Mouse (Mus musculus): Measurements from ENCODE around the gene Zfp710.
"Not testable (repeated sequence)": the region's sequence is repeated elsewhere in the genome, so short reads cannot be mapped to it uniquely, and the experiment has no call there.

Gene Zfp710

DNA sequence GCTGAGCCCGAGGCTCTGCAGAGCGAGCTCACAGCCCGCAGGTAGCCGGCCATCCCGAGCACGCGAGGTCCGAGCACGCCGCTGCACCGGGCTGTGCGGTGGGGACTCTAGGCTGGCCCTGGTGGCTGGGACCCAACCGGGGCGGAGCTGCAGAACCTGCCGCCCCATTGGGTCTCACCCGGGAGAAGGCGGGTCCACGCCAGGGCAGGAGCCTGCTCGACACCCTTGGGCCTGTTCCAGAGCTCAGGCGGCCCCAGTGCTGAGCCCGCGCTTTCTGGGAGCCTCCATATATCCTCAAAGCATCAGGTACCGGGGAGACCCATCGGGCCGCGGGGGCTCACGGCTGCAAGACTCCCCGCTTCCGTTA, 90.6 kb downstream of the Zfp710 start, which contains the start of gene Idh2:
TSS of gene Idh2 (minus strand) at position 169 of the 367 bp plus-strand sequence.
- peak; percentile 92 for DNase-seq

DNA sequence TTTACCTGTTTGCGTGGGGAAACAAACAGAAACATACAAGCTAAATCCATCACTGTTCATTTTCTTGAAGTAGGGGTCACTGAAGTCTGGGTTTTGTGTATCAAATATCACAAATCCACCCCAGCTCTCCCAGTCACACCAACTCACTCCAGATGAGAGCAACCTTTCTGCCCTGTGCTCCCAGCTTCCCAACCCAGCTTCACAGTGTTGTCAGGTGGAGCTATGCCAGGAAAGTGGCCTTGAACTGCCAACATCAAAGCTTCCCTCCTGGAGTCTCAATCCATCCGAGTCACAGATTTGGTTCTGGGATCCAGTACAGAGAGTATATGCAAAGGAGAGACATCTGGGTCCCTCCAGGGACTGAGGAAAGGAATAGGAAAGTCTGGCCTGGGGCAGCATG, 91.5 kb downstream of the Zfp710 start:
- DNase-seq, result no peak

DNA sequence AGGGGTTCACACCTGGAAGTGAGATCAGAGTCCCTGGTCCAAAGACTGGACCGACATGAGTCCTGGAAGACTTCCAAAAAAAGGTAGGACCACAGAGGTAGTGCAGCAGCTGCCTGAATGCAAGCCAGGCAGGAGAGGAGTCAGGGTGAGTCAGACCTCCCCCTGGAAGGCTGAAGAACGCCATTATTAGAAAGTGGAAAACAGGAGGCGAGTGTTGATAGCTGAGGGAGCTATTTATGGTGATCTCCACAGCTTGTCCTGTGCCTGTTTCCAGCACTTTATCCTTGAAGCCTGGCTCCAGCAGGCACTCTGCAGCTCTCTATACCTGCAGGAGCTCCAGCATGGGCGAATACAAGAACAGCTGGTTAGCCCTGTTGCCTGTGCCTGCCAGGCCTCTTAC, 94.6 kb downstream of the Zfp710 start:
- DNase-seq, result no peak

DNA sequence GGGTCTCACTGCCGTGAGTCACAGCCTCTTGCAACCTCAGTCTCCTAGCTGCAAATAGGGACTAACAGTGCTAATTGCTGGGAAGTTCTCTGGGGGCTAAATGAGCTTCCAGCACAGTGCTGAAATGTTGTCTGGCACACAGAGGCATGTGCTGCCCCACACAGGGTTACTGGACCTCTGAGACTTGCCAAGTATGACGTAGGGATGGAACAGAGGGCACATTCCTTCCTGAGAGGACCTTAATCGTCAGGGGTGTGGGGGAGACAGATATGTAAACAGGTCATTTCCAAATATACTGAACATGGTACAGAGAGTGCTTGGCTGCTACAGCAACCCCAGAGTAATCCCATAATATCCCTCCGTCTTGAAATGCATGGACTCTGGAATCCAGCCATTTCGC, 96.5 kb downstream of the Zfp710 start:
- no peak for DNase-seq

DNA sequence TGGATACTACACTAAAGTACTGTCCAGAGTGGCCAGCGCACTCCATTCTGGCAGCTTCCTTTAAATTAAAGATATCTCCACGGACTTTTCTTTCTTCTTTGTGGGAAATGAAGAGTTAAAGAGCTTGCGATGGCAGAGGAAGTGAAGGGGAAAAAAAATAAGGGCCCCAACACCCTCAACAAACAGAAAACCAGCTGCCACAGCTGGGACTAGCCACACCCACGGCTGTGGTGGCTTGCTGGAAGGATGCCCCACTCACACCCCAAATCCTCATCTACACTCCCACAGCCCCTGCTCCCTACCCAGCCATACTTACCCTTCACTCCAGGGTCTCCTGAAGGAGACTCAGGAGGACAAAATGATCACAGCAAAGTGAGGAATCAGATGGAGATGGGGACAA, 98.5 kb downstream of the Zfp710 start:
- peak; percentile 82 for DNase-seq

GRCm38 (mm10) chr7:80123672-80124071, 99.1 kb downstream of the Zfp710 start:
- DNase-seq, result no peak

GRCm38 (mm10) chr7:80129278-80129677, 104.7 kb downstream of the Zfp710 start:
- no peak for DNase-seq

- no peak for DNase-seq
Measured at GRCm38 (mm10) chr7:80130344-80131055, 105.9 kb downstream of the Zfp710 start.

DNA sequence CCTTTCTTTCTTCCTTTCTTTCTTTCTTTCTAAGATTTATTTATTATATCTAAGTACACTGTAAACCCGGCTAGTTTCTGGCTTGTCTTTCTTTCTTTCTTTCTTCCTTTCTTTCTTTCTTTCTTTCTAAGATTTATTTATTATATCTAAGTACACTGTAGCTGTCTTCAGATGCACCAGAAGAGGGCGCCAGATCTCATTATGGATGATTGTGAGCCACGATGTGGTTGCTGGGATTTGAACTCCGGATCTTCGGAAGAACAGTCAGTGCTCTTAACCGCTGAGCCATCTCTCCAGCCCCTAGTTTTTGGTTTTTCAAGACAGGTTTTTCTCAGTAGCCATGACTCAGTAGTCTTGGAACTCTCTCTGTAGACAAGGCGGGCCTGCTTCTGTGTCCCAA, 106.7 kb downstream of the Zfp710 start:
- DNase-seq, result not testable (repeated sequence)

GRCm38 (mm10) chr7:80132541-80132940, 107.9 kb downstream of the Zfp710 start:
- peak; percentile 83 for DNase-seq

- DNase-seq, result no peak
Measured at GRCm38 (mm10) chr7:80134454-80135172, 110.0 kb downstream of the Zfp710 start.

GRCm38 (mm10) chr7:80135173-80135532, 110.5 kb downstream of the Zfp710 start:
- no peak for DNase-seq

- DNase-seq, result no peak
Measured at GRCm38 (mm10) chr7:80138375-80138774, 113.8 kb downstream of the Zfp710 start.

GRCm38 (mm10) chr7:80140815-80141214, 116.2 kb downstream of the Zfp710 start:
- peak; percentile 82 for DNase-seq
